Mouse (Mus musculus) MEL (cell line): ENCODE data around the gene Bcas2. TPM values are rescaled to one million over a fixed set of nuclear protein-coding genes. Genes with fewer than 3 reads are reported as not detected.
A peak's percentile ranks its signal among the peaks of the same experiment; 100 is the strongest.
"Not testable (repeated sequence)": the region's sequence is repeated elsewhere in the genome, so short reads cannot be mapped to it uniquely, and the experiment has no call there.

ENCODE experiments used
- DNase-seq: peaks from one replicate; pipeline ENCODE4 v3.0.0; 2011; ENCODE audit warnings: low read depth, low spot score
- H3K27ac ChIP-seq: 2 replicates; pipeline ENCODE4 v1.5.1; 2012; ENCODE audit warnings: low read depth, mild to moderate bottlenecking, control low read depth, low read length, moderate library complexity; ENCODE audit not compliant: control insufficient read depth
- H3K27me3 ChIP-seq, 2 experiments: fragments of 150-350 bp in 1 of 2; sonication (generic) in 1 of 2; 2 replicates each; pipeline ENCODE4 v1.6.1; 2012; ENCODE audit warnings: low read length in 2 of 2, mild to moderate bottlenecking in 2 of 2, improper control_type of control experiment in 1 of 2, moderate library complexity in 1 of 2; ENCODE audit not compliant: insufficient read depth in 2 of 2, control insufficient read depth in 1 of 2
- H3K36me3 ChIP-seq, 2 experiments: 2 replicates each; pipeline ENCODE4 v1.6.1; 2012 to 2014; ENCODE audit warnings: low read length in 2 of 2, improper control_type of control experiment in 1 of 2, inconsistent platforms in 1 of 2, mild to moderate bottlenecking in 1 of 2; ENCODE audit not compliant: insufficient read depth in 2 of 2, control insufficient read depth in 1 of 2
- H3K4me1 ChIP-seq, 2 experiments: fragments of 150-350 bp in 1 of 2; sonication (generic) in 1 of 2; 2 replicates each; pipeline ENCODE4 v1.6.1; 2012; ENCODE audit warnings: low read length in 2 of 2, improper control_type of control experiment in 1 of 2, mild to moderate bottlenecking in 1 of 2; ENCODE audit not compliant: insufficient read depth in 2 of 2, control insufficient read depth in 1 of 2
- H3K4me3 ChIP-seq, 2 experiments: fragments of 150-350 bp in 1 of 2; sonication (generic) in 1 of 2; 2 replicates each; pipeline ENCODE4 v1.5.1; 2012; ENCODE audit warnings: low read depth in 2 of 2, low read length in 2 of 2, mild to moderate bottlenecking in 2 of 2, moderate library complexity in 2 of 2, control low read depth in 1 of 2, improper control_type of control experiment in 1 of 2; ENCODE audit not compliant: control insufficient read depth in 1 of 2, insufficient read depth in 1 of 2
- H3K79me2 ChIP-seq: 2 replicates; pipeline ENCODE4 v1.6.1; 2012; ENCODE audit warnings: mild to moderate bottlenecking, low read length, moderate library complexity; ENCODE audit not compliant: control insufficient read depth, poor library complexity, insufficient read depth
- H3K9ac ChIP-seq: 2 replicates; pipeline ENCODE4 v1.6.1; 2012; ENCODE audit warnings: low read depth, mild to moderate bottlenecking, control low read depth, low read length, moderate library complexity; ENCODE audit not compliant: control insufficient read depth, poor library complexity, severe bottlenecking
- H3K9me3 ChIP-seq: fragments of 150-350 bp; sonication (generic); replicated peaks from 2 replicates; pipeline ENCODE4 v1.6.1; 2012; ENCODE audit warnings: mild to moderate bottlenecking, low read length, improper control_type of control experiment, moderate library complexity; ENCODE audit not compliant: insufficient read depth
- BHLHE40 ChIP-seq: IDR thresholded peaks from 2 replicates; pipeline ENCODE4 v1.6.1; 2012; ENCODE audit warnings: low read depth, mild to moderate bottlenecking, inconsistent platforms, low read length, improper control_type of control experiment, borderline replicate concordance
- CHD2 ChIP-seq: IDR thresholded peaks from 2 replicates; pipeline ENCODE4 v1.6.1; 2011; ENCODE audit warnings: low read length, improper control_type of control experiment
- E2F4 ChIP-seq: IDR thresholded peaks from 2 replicates; pipeline ENCODE4 v1.6.1; 2011; ENCODE audit warnings: low read depth, low read length, improper control_type of control experiment, borderline replicate concordance
- ELF1 ChIP-seq: IDR thresholded peaks from 2 replicates; pipeline ENCODE4 v1.6.1; 2014; ENCODE audit warnings: low read depth, mild to moderate bottlenecking, inconsistent platforms, low read length, improper control_type of control experiment, moderate library complexity
- EP300 ChIP-seq, 2 experiments: IDR thresholded peaks; 2 replicates each; pipeline ENCODE4 v1.6.1; 2011; ENCODE audit warnings: improper control_type of control experiment in 2 of 2, low read length in 2 of 2, low read depth in 1 of 2, mild to moderate bottlenecking in 1 of 2
- ETS1 ChIP-seq: IDR thresholded peaks from 2 replicates; pipeline ENCODE4 v1.6.1; 2012; ENCODE audit warnings: low read depth, mild to moderate bottlenecking, inconsistent platforms, low read length, improper control_type of control experiment, moderate library complexity
- GABPA ChIP-seq: IDR thresholded peaks from 2 replicates; pipeline ENCODE4 v1.6.1; 2012; ENCODE audit warnings: low read depth, mild to moderate bottlenecking, inconsistent platforms, low read length, improper control_type of control experiment, moderate library complexity
- GATA1 ChIP-seq: IDR thresholded peaks from 2 replicates; pipeline ENCODE4 v1.6.1; 2011; ENCODE audit warnings: low read depth, low read length, improper control_type of control experiment
- HCFC1 ChIP-seq: IDR thresholded peaks from 2 replicates; pipeline ENCODE4 v1.6.1; 2012; ENCODE audit warnings: low read depth, mild to moderate bottlenecking, inconsistent platforms, low read length, improper control_type of control experiment, moderate library complexity
- MAFK ChIP-seq: IDR thresholded peaks from 2 replicates; pipeline ENCODE4 v1.6.1; 2011; ENCODE audit warnings: low read depth, mild to moderate bottlenecking, low read length, improper control_type of control experiment, borderline replicate concordance
- MAX ChIP-seq: IDR thresholded peaks from 2 replicates; pipeline ENCODE4 v1.6.1; 2011; ENCODE audit warnings: low read length, improper control_type of control experiment
- MAZ ChIP-seq: IDR thresholded peaks from 2 replicates; pipeline ENCODE4 v1.6.1; 2012; ENCODE audit warnings: low read depth, mild to moderate bottlenecking, inconsistent platforms, low read length, improper control_type of control experiment
- MEF2A ChIP-seq: IDR thresholded peaks from 2 replicates; pipeline ENCODE4 v1.6.1; 2014; ENCODE audit warnings: low read depth, mild to moderate bottlenecking, inconsistent platforms, low read length, improper control_type of control experiment; ENCODE audit not compliant: poor library complexity, insufficient replicate concordance, severe bottlenecking; ENCODE audit errors: extremely low read depth
- MXI1 ChIP-seq: IDR thresholded peaks from 2 replicates; pipeline ENCODE4 v1.6.1; 2011; ENCODE audit warnings: mild to moderate bottlenecking, low read depth, low read length, improper control_type of control experiment
- MYC ChIP-seq: IDR thresholded peaks from 2 replicates; pipeline ENCODE4 v1.6.1; 2011; ENCODE audit warnings: low read depth, mild to moderate bottlenecking, low read length, improper control_type of control experiment, moderate library complexity
- NELFE ChIP-seq: IDR thresholded peaks from 2 replicates; pipeline ENCODE4 v1.6.1; 2011; ENCODE audit warnings: low read depth, low read length, improper control_type of control experiment
- POLR2A ChIP-seq, 2 experiments: IDR thresholded peaks; 2 replicates each; pipeline ENCODE4 v1.6.1; 2011 to 2012; ENCODE audit warnings: low read length in 2 of 2, mild to moderate bottlenecking in 2 of 2, control low read depth in 1 of 2, improper control_type of control experiment in 1 of 2, low read depth in 1 of 2, moderate library complexity in 1 of 2; ENCODE audit not compliant: control insufficient read depth in 1 of 2, insufficient read depth in 1 of 2, poor library complexity in 1 of 2
- POLR2AphosphoS2 ChIP-seq: IDR thresholded peaks from 2 replicates; pipeline ENCODE4 v1.6.1; 2011; ENCODE audit warnings: low read length, improper control_type of control experiment
- RCOR1 ChIP-seq: IDR thresholded peaks from 2 replicates; pipeline ENCODE4 v1.6.1; 2012; ENCODE audit warnings: low read depth, mild to moderate bottlenecking, inconsistent platforms, low read length, improper control_type of control experiment
- SMC3 ChIP-seq: IDR thresholded peaks from 2 replicates; pipeline ENCODE4 v1.6.1; 2011; ENCODE audit warnings: low read depth, low read length, improper control_type of control experiment
- TBP ChIP-seq: IDR thresholded peaks from 2 replicates; pipeline ENCODE4 v1.8.0; 2011; ENCODE audit warnings: low read depth, low read length, improper control_type of control experiment
- TCF12 ChIP-seq: IDR thresholded peaks from 2 replicates; pipeline ENCODE4 v1.6.1; 2014; ENCODE audit warnings: low read depth, mild to moderate bottlenecking, inconsistent platforms, low read length, improper control_type of control experiment, moderate library complexity
- USF1 ChIP-seq: IDR thresholded peaks from 2 replicates; pipeline ENCODE4 v1.6.1; 2014; ENCODE audit warnings: low read depth, mild to moderate bottlenecking, inconsistent platforms, low read length, improper control_type of control experiment, moderate library complexity
- USF2 ChIP-seq, 2 experiments: IDR thresholded peaks; 2 replicates each; pipeline ENCODE4 v1.6.1; 2011 to 2012; ENCODE audit warnings: improper control_type of control experiment in 2 of 2, low read length in 2 of 2, borderline replicate concordance in 1 of 2, inconsistent platforms in 1 of 2, low read depth in 1 of 2, mild to moderate bottlenecking in 1 of 2; ENCODE audit not compliant: insufficient read depth in 1 of 2
- ZKSCAN1 ChIP-seq: IDR thresholded peaks from 2 replicates; pipeline ENCODE4 v1.6.1; 2012; ENCODE audit warnings: low read depth, mild to moderate bottlenecking, inconsistent platforms, low read length, improper control_type of control experiment, moderate library complexity
- ZMIZ1 ChIP-seq: IDR thresholded peaks from 2 replicates; pipeline ENCODE4 v1.6.1; 2012; ENCODE audit warnings: low read depth, mild to moderate bottlenecking, inconsistent platforms, low read length, improper control_type of control experiment, moderate library complexity
- polyA plus RNA-seq, 2 experiments: library from polyadenylated mRNA; stranded (reverse) in 1 of 2; unstranded in 1 of 2; fragments of >175 nt in 1 of 2; fragments of >200 nt in 1 of 2; gene quantifications; 2 replicates each; pipeline versions ENCODE4 v1.2.1 to v1.2.4; 2012; ENCODE audit warnings: low replicate concordance in 2 of 2, low read depth in 1 of 2; ENCODE audit not compliant: insufficient read length in 2 of 2, insufficient read depth in 1 of 2, missing spikeins in 1 of 2
- total RNA-seq: library from RNA; depleted of rRNA; stranded (reverse); fragments of 300-350 nt; gene quantifications from 2 replicates; pipeline ENCODE4 v1.2.3, GENCODE M21; 2012

Gene Bcas2
- total and polyA plus RNA-seq, 3 experiments, result 117 to 166 TPM; not detected in 1

- Histone ChIP-seq H3K4me1 (peaks cover 13 to 22% of the 10 kb centered on the region in 2 experiments; a peak in 3 of 4 replicates), H3K9ac (peak overlapping the region; percentile 82), H3K27ac (peak overlapping the region; percentile 94), H3K36me3 (peaks cover 0 to 16% of the 10 kb centered on the region in 2 experiments; a peak in 2 of 4 replicates), H3K4me3 (peak overlapping the region; percentile 69 to 70)
- not testable (repeated sequence) for H3K9me3 ChIP-seq, H3K27me3 ChIP-seq, H3K79me2 ChIP-seq
- DNase-seq, result peak; percentile 92
- TF ChIP-seq HCFC1 (peak; percentile 66), POLR2A (IDR thresholded peaks at IDR 0.05; ENCODE audit: control insufficient read depth in 1 of 2, insufficient read depth in 1 of 2, low read depth in 1 of 2, low read length in 2 of 2, poor library complexity in 1 of 2) (peak; percentile 85 to 95), MAZ (0 out of 2 replicates have a peak, but pooled peaks have one; percentile 47), ELF1 (peak; percentile 71), MEF2A (peak; percentile 59; the same call in 1 of the 2 replicates), MAX (peak; percentile 57), GATA1 (peak; percentile 56; the same call in 1 of the 2 replicates), CHD2 (peak; percentile 73), RCOR1 (0 out of 2 replicates have a peak, but pooled peaks have one; percentile 40), TBP (peak; percentile 95), ZMIZ1 (peak; percentile 91), MYC (peak; percentile 55; the same call in 1 of the 2 replicates), SMC3 (0 out of 2 replicates have a peak, but pooled peaks have one; percentile 7), TCF12 (peak; percentile 72), MXI1 (peak; percentile 92), POLR2AphosphoS2 (peak; percentile 92; the same call in 1 of the 2 replicates), NELFE (peak; percentile 93), EP300 (IDR thresholded peaks at IDR 0.05; ENCODE audit: low read depth in 1 of 2, low read length in 2 of 2) (peak; percentile 56 to 60), BHLHE40 (peak; percentile 88), ETS1 (peak; percentile 79)
Observed at GRCm38 (mm10) chr3:103140095-103140838, 31.2 kb upstream of the Bcas2 start.

GRCm38 (mm10) chr3:103141287-103141686 is 30.2 kb upstream of the Bcas2 start:
- Histone ChIP-seq H3K9ac (peak overlapping the region; percentile 82), H3K27ac (peak overlapping the region; percentile 94), H3K36me3 (peaks cover 0 to 14% of the 10 kb centered on the region in 2 experiments; a peak in 2 of 4 replicates), H3K4me3 (peak overlapping the region; percentile 52 to 70), H3K27me3 (no peaks in the 10 kb centered on the region), H3K79me2 (no peaks in the 10 kb centered on the region), H3K4me1 (peaks cover 8 to 19% of the 10 kb centered on the region in 2 experiments; a peak in 3 of 4 replicates), H3K9me3 (no peaks in the 10 kb centered on the region)
- DNase-seq, result peak; percentile 85
- TF ChIP-seq MAFK (0 out of 2 replicates have a peak, but pooled peaks have one; percentile 39), MAX (peak; percentile 35; the same call in 1 of the 2 replicates), ZKSCAN1 (no peak), TBP (0 out of 2 replicates have a peak, but pooled peaks have one; percentile 26), EP300 (IDR thresholded peaks at IDR 0.05; ENCODE audit: low read depth in 1 of 2, low read length in 2 of 2) (0 out of 4 replicates have a peak, but pooled peaks have one; percentile 19 to 44), USF1 (no peak), E2F4 (no peak), TCF12 (no peak; the same call in 1 of the 2 replicates), MEF2A (no peak), POLR2A (IDR thresholded peaks at IDR 0.05; ENCODE audit: control insufficient read depth in 1 of 2, insufficient read depth in 1 of 2, low read depth in 1 of 2, low read length in 2 of 2, poor library complexity in 1 of 2) (peak in 1 of 2 experiments; percentile 46; a peak in 1 of 4 replicates), GABPA (peak; percentile 75; the same call in 1 of the 2 replicates), USF2 (IDR thresholded peaks at IDR 0.05; ENCODE audit: borderline replicate concordance in 1 of 2, insufficient read depth in 1 of 2, low read depth in 1 of 2, low read length in 2 of 2) (no peak), NELFE (peak; percentile 43; the same call in 1 of the 2 replicates), MYC (peak; percentile 39; the same call in 1 of the 2 replicates), RCOR1 (no peak)
